Comparison of ENCODE assay signal across 7 mouse cellular contexts in the genomic region with DNA sequence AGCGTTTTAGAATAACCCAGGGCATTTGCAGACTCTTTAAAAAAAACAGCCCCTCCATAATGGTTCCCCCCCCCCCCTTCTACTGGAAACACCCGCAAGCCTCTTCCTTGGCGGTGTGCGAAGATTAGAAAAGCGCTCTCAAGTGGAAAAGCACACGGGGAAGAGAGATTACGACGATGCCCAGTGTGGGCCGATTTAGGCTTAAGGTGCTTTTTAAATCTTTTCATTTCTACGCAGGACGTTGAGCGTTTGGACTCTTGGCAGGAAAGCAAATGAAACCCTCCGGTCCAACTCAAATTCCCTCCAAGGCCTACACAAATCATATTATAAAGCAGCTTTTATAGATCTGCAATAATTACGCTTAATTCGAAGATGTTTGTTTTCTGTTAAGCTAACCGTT. TPM values are rescaled to one million over a fixed set of nuclear protein-coding genes. Genes with fewer than 3 reads are reported as not detected.
A peak's percentile ranks its signal among the peaks of the same experiment; 100 is the strongest.
DNase-seq lines count a peak whose midpoint lies in the region; ATAC-seq and TF ChIP-seq lines count a peak whose summit lies in the region.

No protein-coding gene starts in this region.

- no peaks in the 10 kb centered on the region for H3K36me3 ChIP-seq in lung, embryonic 14.5 days (ENCODE audit: insufficient read depth)
- H3K36me3 ChIP-seq in forebrain, embryonic 15.5 days, result no peaks in the 10 kb centered on the region
- no peaks in the 10 kb centered on the region for H3K36me3 ChIP-seq in limb, embryonic 14.5 days (ENCODE audit: control insufficient read depth, insufficient read depth, low read length)
- no peaks in the 10 kb centered on the region for H3K36me3 ChIP-seq in stomach, embryonic 14.5 days (ENCODE audit: control insufficient read depth, insufficient read depth, low read length)

- no peak for TF ChIP-seq CTCF in lung, embryonic 14.5 days (IDR thresholded peaks at IDR 0.05; ENCODE audit: low read depth)

- H3K4me3 ChIP-seq in lung, embryonic 14.5 days (ENCODE audit: low read depth, low read length), result peak overlapping the region; percentile 34
- peak overlapping the region; percentile 37 for H3K4me3 ChIP-seq in forebrain, embryonic 15.5 days
- peak overlapping the region; percentile 34 for H3K4me3 ChIP-seq in limb, embryonic 14.5 days (replicated peaks; ENCODE audit: low read length)
- H3K4me3 ChIP-seq in stomach, embryonic 14.5 days (ENCODE audit: low read depth, low read length), result 0 out of 2 replicates have a peak overlapping the region, but pooled peaks have one; percentile 27

- H3K9me3 ChIP-seq in lung, embryonic 14.5 days (ENCODE audit: low read depth, low read length), result no peaks in the 10 kb centered on the region
- no peaks in the 10 kb centered on the region for H3K9me3 ChIP-seq in forebrain, embryonic 15.5 days
- no peaks in the 10 kb centered on the region for H3K9me3 ChIP-seq in limb, embryonic 14.5 days (ENCODE audit: control insufficient read depth, low read length)
- no peaks in the 10 kb centered on the region for H3K9me3 ChIP-seq in stomach, embryonic 14.5 days (ENCODE audit: control insufficient read depth, low read depth, low read length)

- H3K4me1 ChIP-seq in lung, embryonic 14.5 days (ENCODE audit: insufficient read depth), result peaks cover 5% of the 10 kb centered on the region; the same call in 1 of the 2 replicates
- peaks cover 21% of the 10 kb centered on the region for H3K4me1 ChIP-seq in forebrain, embryonic 15.5 days
- H3K4me1 ChIP-seq in limb, embryonic 14.5 days (ENCODE audit: control insufficient read depth, insufficient read depth, low read length), result peaks cover 50% of the 10 kb centered on the region
- peaks cover 10% of the 10 kb centered on the region; the same call in 1 of the 2 replicates for H3K4me1 ChIP-seq in stomach, embryonic 14.5 days (ENCODE audit: control insufficient read depth, insufficient read depth, low read length)

- peak overlapping the region; percentile 69 for H3K4me2 ChIP-seq in lung, embryonic 14.5 days
- peak overlapping the region; percentile 59 for H3K4me2 ChIP-seq in forebrain, embryonic 15.5 days (replicated peaks)
- H3K4me2 ChIP-seq in limb, embryonic 14.5 days (replicated peaks; ENCODE audit: low read depth, low read length, severe bottlenecking), result peak overlapping the region; percentile 65
- peak overlapping the region; percentile 60 for H3K4me2 ChIP-seq in stomach, embryonic 14.5 days (replicated peaks; ENCODE audit: low read depth, low read length)

- DNase-seq in lung, embryonic 14.5 days, result peak; percentile 27
- DNase-seq in lung, adult 18-20 months, result no peak
- no peak for DNase-seq in limb, embryonic 14.5 days (ENCODE audit: low spot score)
- no peak for DNase-seq in urinary bladder, postnatal 10 days (ENCODE audit: low spot score)
- DNase-seq in adrenal gland, adult 18-20 months (ENCODE audit: low spot score in 2 of 2), result no peak

- H3K9ac ChIP-seq in lung, embryonic 14.5 days, result no peak overlapping the region; the same call in 1 of the 2 replicates
- peak overlapping the region; percentile 34 for H3K9ac ChIP-seq in forebrain, embryonic 15.5 days (replicated peaks)
- H3K9ac ChIP-seq in limb, embryonic 14.5 days (ENCODE audit: low read depth, low read length, severe bottlenecking), result peak overlapping the region; percentile 38; the same call in 1 of the 2 replicates
- H3K9ac ChIP-seq in stomach, embryonic 14.5 days (replicated peaks; ENCODE audit: low read depth, low read length), result no peak overlapping the region; the same call in 1 of the 2 replicates

- H3K27me3 ChIP-seq in lung, embryonic 14.5 days (ENCODE audit: insufficient read depth, low read length), result no peaks in the 10 kb centered on the region
- no peaks in the 10 kb centered on the region; the same call in 1 of the 2 replicates for H3K27me3 ChIP-seq in forebrain, embryonic 15.5 days
- H3K27me3 ChIP-seq in limb, embryonic 14.5 days (ENCODE audit: control insufficient read depth, insufficient read depth, low read length), result no peaks in the 10 kb centered on the region
- H3K27me3 ChIP-seq in stomach, embryonic 14.5 days (ENCODE audit: control insufficient read depth, insufficient read depth, low read length), result no peaks in the 10 kb centered on the region

- TF ChIP-seq POLR2A in limb, embryonic 14.5 days (IDR thresholded peaks at IDR 0.05; ENCODE audit: borderline replicate concordance, extremely low read depth, insufficient read depth, insufficient read length), result no peak

- WGBS in lung, embryonic 14.5 days, result 21% methylated on average over 16 of the region's 16 CpGs
- 5% methylated on average over 16 of the region's 16 CpGs for WGBS in forebrain, embryonic 15.5 days
- WGBS in limb, embryonic 14.5 days, result 7% methylated on average over 16 of the region's 16 CpGs
- WGBS in stomach, embryonic 14.5 days, result 30% methylated on average over 16 of the region's 16 CpGs

- no peak for ATAC-seq in lung, embryonic 14.5 days (ENCODE audit: insufficient read depth)
- no peak; the same call in 1 of the 2 replicates for ATAC-seq in forebrain, embryonic 15.5 days (replicated peaks)
- ATAC-seq in limb, embryonic 14.5 days (ENCODE audit: low FRiP score, low read depth), result no peak
- ATAC-seq in stomach, embryonic 14.5 days (ENCODE audit: insufficient number of reproducible peaks, insufficient read depth, low FRiP score, low read depth), result no peak

- peak overlapping the region; percentile 81; the same call in 1 of the 2 replicates for H3K27ac ChIP-seq in lung, embryonic 14.5 days (ENCODE audit: low read depth)
- H3K27ac ChIP-seq in forebrain, embryonic 15.5 days (replicated peaks), result 0 out of 2 replicates have a peak overlapping the region, but pooled peaks have one; percentile 16
- peak overlapping the region; percentile 94 for H3K27ac ChIP-seq in limb, embryonic 14.5 days (replicated peaks; ENCODE audit: low read depth, low read length)
- peak overlapping the region; percentile 90; the same call in 1 of the 2 replicates for H3K27ac ChIP-seq in stomach, embryonic 14.5 days (ENCODE audit: low read length)

RNA-seq across cellular contexts. Expression of a gene that starts 29.6 kb away (rescaled TPM):
- polyA plus RNA-seq in lung, embryonic 14.5 days (2014; fragmentation: Nextera tagmentation; extraction: Ambion mirVana), result 13.0 and 15.5 TPM in 2 replicates
- polyA plus RNA-seq in forebrain, embryonic 15.5 days (2015; fragmentation: Nextera tagmentation; extraction: Ambion mirVana), result 6.6 and 6.7 TPM in 2 replicates
- polyA plus RNA-seq in limb, embryonic 14.5 days (2012; rRNA removed), result 50.9 and 58.2 TPM in 2 replicates
- polyA plus RNA-seq in limb, embryonic 14.5 days (2014; fragmentation: Nextera tagmentation; extraction: Ambion mirVana), result 22.6 and 22.7 TPM in 2 replicates
- 3.9 and 7.0 TPM in 2 replicates for polyA plus RNA-seq in stomach, embryonic 14.5 days (2014; fragmentation: Nextera tagmentation; extraction: Ambion mirVana)
- total RNA-seq in adrenal gland, adult 18-20 months (2021), result 10 to 100 TPM; 36.9 to 56.2 TPM

Comparison
In these comparisons a context has a peak if more than half of its experiments do, and no peak if none do; other contexts are left out.
1. H3K27ac ChIP-seq: peak in every context shown above with its lines; median percentile 94 in limb, embryonic 14.5 days; 90 in stomach, embryonic 14.5 days; 81 in lung, embryonic 14.5 days; 16 in forebrain, embryonic 15.5 days.
2. H3K9ac ChIP-seq: peak in forebrain, embryonic 15.5 days (single experiment) and limb, embryonic 14.5 days (single experiment); none in lung, embryonic 14.5 days (single experiment) and stomach, embryonic 14.5 days (single experiment).
3. Peak in every context shown above with its lines, with median percentiles within 50 percentile points of each other: H3K4me2 ChIP-seq and H3K4me3 ChIP-seq.